Mouse (Mus musculus) midbrain, embryonic 14.5 days (tissue): ENCODE measurements around the gene Pilrb1. TPM values are rescaled to one million over a fixed set of nuclear protein-coding genes. Genes with fewer than 3 reads are reported as not detected.
"Not testable (repeated sequence)": the region's sequence is repeated elsewhere in the genome, so short reads cannot be mapped to it uniquely, and the experiment has no call there.

ENCODE experiments used
- ATAC-seq: fragments of 200-750 bp; cut with Nextera tagmentation; 2 replicates; pipeline ENCODE4 v1.8.0; 2017; ENCODE audit warnings: moderate number of reproducible peaks, moderate library complexity; ENCODE audit not compliant: low FRiP score, low TSS enrichment
- DNase-seq: peaks from one replicate; pipeline ENCODE4 v3.0.0-alpha.2; 2015
- H3K27ac ChIP-seq: fragments of 300-500 bp; sonication (generic); replicated peaks from 2 replicates; pipeline ENCODE4 v1.5.1; 2014; ENCODE audit warnings: mild to moderate bottlenecking, low read depth, low read length, moderate library complexity
- H3K27me3 ChIP-seq: fragments of 300-500 bp; sonication (generic); 2 replicates; pipeline ENCODE4 v1.6.1; 2014; ENCODE audit warnings: low read length, control low read depth, mixed read lengths; ENCODE audit not compliant: control insufficient read depth, insufficient read depth
- H3K36me3 ChIP-seq: fragments of 300-500 bp; sonication (generic); 2 replicates; pipeline ENCODE4 v1.6.1; 2014; ENCODE audit warnings: low read length, control low read depth; ENCODE audit not compliant: control insufficient read depth, insufficient read depth
- H3K4me1 ChIP-seq: fragments of 300-500 bp; sonication (generic); 2 replicates; pipeline ENCODE4 v1.6.1; 2014; ENCODE audit warnings: mild to moderate bottlenecking, antibody characterized with exemption, low read length, control low read depth; ENCODE audit not compliant: control insufficient read depth, insufficient read depth
- H3K4me2 ChIP-seq: fragments of 300-500 bp; sonication (generic); 2 replicates; pipeline ENCODE4 v1.6.1; 2014; ENCODE audit warnings: mild to moderate bottlenecking, low read length, moderate library complexity
- H3K4me3 ChIP-seq: fragments of 300-500 bp; sonication (generic); replicated peaks from 2 replicates; pipeline ENCODE4 v1.5.1; 2014; ENCODE audit warnings: low read depth, low read length
- H3K9ac ChIP-seq: fragments of 300-500 bp; sonication (generic); replicated peaks from 2 replicates; pipeline ENCODE4 v1.6.1; 2014; ENCODE audit warnings: mild to moderate bottlenecking, low read length, moderate library complexity
- H3K9me3 ChIP-seq: fragments of 300-500 bp; sonication (generic); 2 replicates; pipeline ENCODE4 v1.6.1; 2016; ENCODE audit warnings: low read length, control low read depth, mixed read lengths; ENCODE audit not compliant: control insufficient read depth
- WGBS: fragments of 180-500 bp; shearing (Covaris S2); extraction: QIAGEN DNeasy Blood & Tissue Kit; methylation state at CpG from one replicate; pipeline ENCODE4 v1.1.7; 2014; 5-methylcytosine and 5-hydroxymethylcytosine counted together
- polyA plus RNA-seq: library from polyadenylated mRNA; unstranded; fragments of >200 nt; fragmentation: Nextera tagmentation; extraction: Ambion mirVana; gene quantifications from 2 replicates; pipeline ENCODE4 v1.2.1, GENCODE M21; 2014

Pilrb1 gene
- polyA plus RNA-seq = not detected in 2 replicates

DNA sequence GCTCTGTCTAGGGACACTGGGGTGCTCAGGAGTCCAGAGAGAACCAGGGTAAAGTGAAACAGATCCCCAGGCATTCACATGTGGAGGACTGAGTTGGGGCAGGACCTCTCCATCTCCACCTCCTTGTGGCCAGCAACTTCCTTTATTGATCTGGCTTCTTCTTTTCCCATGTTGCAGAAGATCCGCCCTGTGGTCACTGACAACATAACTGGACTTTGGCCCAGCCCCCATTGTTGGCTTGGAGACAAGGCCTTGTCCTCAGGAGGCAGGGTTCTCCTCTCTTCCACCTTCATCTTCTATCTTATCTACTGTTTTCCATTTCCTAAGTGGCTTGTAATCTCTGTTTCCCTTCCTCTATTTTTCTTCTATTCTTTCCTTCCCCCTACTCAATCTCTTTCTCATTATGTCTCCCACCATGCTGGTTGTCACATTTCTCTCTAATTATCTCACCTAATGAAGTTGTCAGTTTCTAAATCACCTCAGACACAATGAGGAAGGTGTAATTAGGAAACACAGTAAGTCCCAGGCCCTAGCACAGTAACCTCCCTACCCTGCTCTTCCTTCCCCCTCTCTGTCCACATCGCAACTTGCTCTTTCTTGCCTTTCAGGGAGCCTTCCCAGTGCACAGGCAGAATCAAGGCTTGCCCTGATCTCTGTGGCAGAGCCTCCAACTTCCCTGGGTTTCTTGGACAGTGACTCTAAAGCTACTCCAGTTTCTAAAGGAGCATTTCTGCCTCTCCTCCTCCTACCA, at the start of gene Pilrb1:
Gene Pilrb1 (minus strand): TSS at position 147 of the 751 bp plus-strand sequence.
- ATAC-seq, H3K4me1 ChIP-seq, H3K9me3 ChIP-seq, DNase-seq, H3K4me3 ChIP-seq, H3K36me3 ChIP-seq, H3K27ac ChIP-seq, H3K4me2 ChIP-seq, H3K9ac ChIP-seq, H3K27me3 ChIP-seq: not testable (repeated sequence)
- 92% methylated on average over 2 of the region's 2 CpGs for WGBS

DNA sequence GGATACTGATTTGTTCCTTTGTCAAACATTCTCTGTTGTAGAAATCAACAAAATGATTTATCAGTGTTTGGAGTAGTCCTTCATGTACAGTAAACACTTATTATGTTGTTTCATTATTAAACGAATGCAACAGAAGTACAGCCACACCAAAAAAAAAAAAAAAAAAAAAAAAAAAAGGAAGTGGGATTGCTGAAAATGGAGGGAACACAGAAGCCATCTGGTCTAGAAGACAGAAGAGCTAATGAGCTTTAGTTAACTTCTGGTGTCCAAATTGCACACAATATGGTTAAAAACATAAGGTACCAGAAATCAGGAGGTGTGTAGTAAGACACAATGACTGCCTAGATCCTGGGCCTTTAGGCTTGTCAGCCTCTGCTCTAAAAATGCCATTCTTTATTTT, 39.9 kb upstream of the Pilrb1 start:
- Histone ChIP-seq H3K9ac (no peak overlapping the region), H3K27ac (no peak overlapping the region), H3K9me3 (no peaks in the 10 kb centered on the region), H3K4me1 (no peaks in the 10 kb centered on the region), H3K36me3 (no peaks in the 10 kb centered on the region), H3K27me3 (no peaks in the 10 kb centered on the region), H3K4me2 (no peak overlapping the region), H3K4me3 (no peak overlapping the region)
- no peak for DNase-seq
- no peak for ATAC-seq
- WGBS = 85% methylated on average over 1 of the region's 1 CpGs

DNA sequence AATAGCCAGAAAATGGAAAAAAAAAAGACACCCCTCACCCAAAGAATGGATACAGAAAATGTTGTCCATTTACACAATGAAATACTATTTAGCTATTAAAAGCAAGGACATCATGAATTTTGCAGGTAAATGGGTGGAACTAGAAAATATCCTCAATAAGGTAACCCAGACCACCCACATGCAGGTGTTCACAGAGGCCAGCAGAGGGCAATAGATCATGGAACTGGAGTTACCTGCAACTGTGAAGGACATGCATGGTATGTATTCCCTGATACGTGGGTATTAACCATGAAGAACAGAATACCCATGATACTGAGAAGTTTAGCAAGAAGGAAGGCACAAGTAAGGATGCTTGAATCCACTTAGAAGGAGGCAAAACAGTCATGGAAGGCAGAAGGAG, 35.0 kb upstream of the Pilrb1 start:
- no peaks in the 10 kb centered on the region for H3K4me1 ChIP-seq
- 61% methylated on average over 1 of the region's 1 CpGs for WGBS
- H3K36me3 ChIP-seq = no peaks in the 10 kb centered on the region
- no peaks in the 10 kb centered on the region for H3K27me3 ChIP-seq
- H3K27ac ChIP-seq = no peak overlapping the region
- DNase-seq (peak; percentile 15), ATAC-seq (no peak)
- no peak overlapping the region for H3K4me3 ChIP-seq
- no peaks in the 10 kb centered on the region for H3K9me3 ChIP-seq
- no peak overlapping the region for H3K4me2 ChIP-seq
- no peak overlapping the region for H3K9ac ChIP-seq

DNA sequence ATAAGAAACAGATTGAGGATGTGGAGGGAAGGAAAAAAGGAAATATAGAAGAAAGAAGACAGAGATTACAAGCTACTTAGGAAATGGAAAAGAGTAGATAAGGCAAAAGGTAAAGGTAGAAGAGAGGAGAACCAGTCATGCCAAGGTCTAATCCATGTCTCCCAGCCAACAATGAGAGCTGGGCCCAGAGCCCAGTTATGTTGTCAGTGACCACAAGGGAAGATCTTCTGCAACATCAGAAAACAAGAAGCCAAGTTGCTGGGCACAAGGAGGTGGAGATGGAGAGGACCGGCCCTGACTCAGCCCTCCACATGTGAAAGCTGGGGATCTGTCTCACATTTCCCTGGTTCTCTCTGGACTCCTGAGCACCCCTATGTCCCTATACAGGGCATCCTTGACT, 29.8 kb upstream of the Pilrb1 start:
- no peak overlapping the region for H3K4me3 ChIP-seq
- ATAC-seq (no peak), DNase-seq (no peak)
- WGBS = 88% methylated on average over 1 of the region's 1 CpGs
- no peak overlapping the region for H3K9ac ChIP-seq
- no peak overlapping the region for H3K27ac ChIP-seq
- H3K4me2 ChIP-seq = no peak overlapping the region
- no peaks in the 10 kb centered on the region for H3K36me3 ChIP-seq
- no peaks in the 10 kb centered on the region for H3K9me3 ChIP-seq
- H3K4me1 ChIP-seq = no peaks in the 10 kb centered on the region
- no peaks in the 10 kb centered on the region for H3K27me3 ChIP-seq

DNA sequence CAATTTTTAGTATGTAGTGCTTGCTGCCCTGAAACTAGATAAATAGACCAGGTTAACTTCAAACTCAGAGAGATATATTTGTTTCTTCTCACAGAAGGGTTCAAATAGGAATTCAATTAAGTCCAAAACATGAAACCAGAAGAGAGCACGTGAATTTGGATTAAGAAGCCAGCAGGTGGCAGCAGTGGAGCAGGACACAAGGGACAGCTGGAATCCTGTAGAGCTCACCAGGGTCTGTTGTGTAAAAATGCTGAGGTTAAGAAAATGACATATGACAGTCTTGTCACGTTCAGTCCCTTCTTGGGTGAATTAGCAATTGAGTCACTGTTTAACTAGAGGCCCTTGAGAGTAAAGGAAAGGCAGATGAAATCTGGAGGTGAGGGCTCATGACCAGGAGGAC, 28.0 kb upstream of the Pilrb1 start:
- Histone ChIP-seq H3K4me1 (no peaks in the 10 kb centered on the region), H3K9me3 (no peaks in the 10 kb centered on the region), H3K9ac (no peak overlapping the region), H3K27me3 (no peaks in the 10 kb centered on the region), H3K27ac (no peak overlapping the region), H3K4me3 (no peak overlapping the region), H3K4me2 (no peak overlapping the region), H3K36me3 (no peaks in the 10 kb centered on the region)
- 13% methylated on average over 2 of the region's 2 CpGs for WGBS
- DNase-seq = peak; percentile 77
- ATAC-seq = no peak

DNA sequence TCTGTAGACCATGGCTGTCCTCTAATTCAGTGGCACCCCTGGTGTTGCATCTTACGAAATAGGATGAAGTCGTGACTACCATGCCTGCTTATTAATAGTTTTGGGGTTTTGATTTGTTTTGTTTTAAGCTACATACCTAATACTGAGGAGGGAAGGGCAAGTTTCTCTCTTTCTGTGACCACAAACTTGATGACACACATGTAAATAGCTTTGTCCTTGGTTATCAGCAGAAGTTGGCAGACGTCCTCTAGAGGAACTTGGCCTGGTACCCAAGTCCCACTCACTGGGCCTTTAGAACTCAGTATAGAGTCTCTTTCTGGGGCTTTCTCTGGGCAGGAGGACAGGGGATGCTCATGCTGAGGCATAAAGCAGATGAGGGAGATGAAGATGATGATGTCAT, 25.4 kb upstream of the Pilrb1 start:
- Histone ChIP-seq H3K4me2 (no peak overlapping the region), H3K27ac (no peak overlapping the region), H3K4me3 (no peak overlapping the region), H3K27me3 (no peaks in the 10 kb centered on the region), H3K9ac (no peak overlapping the region), H3K4me1 (no peaks in the 10 kb centered on the region), H3K36me3 (no peaks in the 10 kb centered on the region), H3K9me3 (no peaks in the 10 kb centered on the region)
- ATAC-seq (no peak), DNase-seq (no peak)
- 91% methylated on average over 3 of the region's 3 CpGs for WGBS

DNA sequence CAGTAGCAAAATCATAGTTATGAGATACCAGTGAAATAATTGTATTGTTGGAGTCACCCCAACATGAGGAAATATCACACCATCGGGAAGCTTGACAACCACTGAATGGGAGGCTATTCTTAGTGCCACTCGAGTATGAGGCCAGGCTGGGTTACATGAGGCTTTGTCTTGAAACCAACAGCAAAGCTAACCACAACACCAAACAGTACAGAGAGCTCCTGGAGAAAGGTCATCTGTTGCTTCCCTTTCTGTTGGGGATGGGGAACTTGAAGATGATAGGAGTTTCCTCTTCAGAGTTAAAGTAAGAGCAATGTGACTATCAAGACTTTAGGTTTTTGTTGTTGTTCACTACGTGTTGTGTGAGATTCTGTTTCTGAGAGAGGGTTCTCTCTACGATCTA, 25.0 kb upstream of the Pilrb1 start:
- ATAC-seq = no peak

DNA sequence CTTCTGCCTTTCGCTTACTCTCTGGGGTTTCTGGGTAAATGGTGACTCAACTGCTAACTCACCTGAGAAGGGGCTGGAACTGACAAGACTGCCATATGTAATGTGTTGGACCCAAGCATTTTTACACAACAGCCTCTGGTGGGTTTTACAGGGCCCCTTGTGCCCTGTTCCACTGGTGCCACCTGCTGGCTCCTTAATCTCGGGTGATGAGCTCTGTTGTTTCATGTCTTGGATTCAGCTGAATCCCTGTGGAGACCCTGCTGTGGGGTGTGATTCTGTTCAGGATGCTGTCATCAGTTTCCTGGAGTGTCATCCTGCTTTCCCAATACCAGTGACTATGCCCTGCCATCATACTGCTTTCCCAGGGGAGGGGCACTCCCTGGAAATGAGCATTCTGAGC, 20.0 kb upstream of the Pilrb1 start:
- Histone ChIP-seq H3K27me3 (no peaks in the 10 kb centered on the region), H3K4me3 (no peak overlapping the region), H3K9me3 (no peaks in the 10 kb centered on the region), H3K27ac (no peak overlapping the region), H3K36me3 (no peaks in the 10 kb centered on the region), H3K9ac (no peak overlapping the region), H3K4me2 (no peak overlapping the region), H3K4me1 (no peaks in the 10 kb centered on the region)
- DNase-seq (peak; percentile 26), ATAC-seq (no peak)
- WGBS = 57% methylated on average over 2 of the region's 2 CpGs

More for the DNA sequence above, 25.0 kb upstream of the Pilrb1 start:
- no peak overlapping the region for H3K4me2 ChIP-seq
- no peak overlapping the region for H3K9ac ChIP-seq
- no peaks in the 10 kb centered on the region for H3K9me3 ChIP-seq
- H3K27ac ChIP-seq = no peak overlapping the region
- H3K4me3 ChIP-seq = no peak overlapping the region
- H3K4me1 ChIP-seq = no peaks in the 10 kb centered on the region
- WGBS = 74% methylated on average over 4 of the region's 4 CpGs
- no peaks in the 10 kb centered on the region for H3K36me3 ChIP-seq
- no peak for DNase-seq
- H3K27me3 ChIP-seq = no peaks in the 10 kb centered on the region

DNA sequence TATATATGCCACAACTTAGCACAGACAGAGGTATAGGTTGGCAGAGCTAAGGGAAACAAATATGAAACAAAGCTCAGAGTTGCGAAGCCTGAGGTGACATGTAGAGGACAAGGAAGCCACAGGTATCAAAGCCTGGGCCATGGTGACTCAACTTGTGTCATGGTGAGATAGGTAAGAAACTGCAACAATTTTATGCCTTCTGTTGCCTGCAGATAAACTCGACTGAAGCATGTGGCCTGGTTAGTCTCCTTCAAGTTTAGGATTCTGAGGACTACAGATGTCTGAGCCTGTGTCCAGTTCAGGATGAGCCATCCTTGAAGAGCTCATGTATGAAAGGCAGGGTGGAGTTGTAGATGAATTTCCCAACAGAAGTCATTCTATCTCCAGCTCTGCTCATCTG, 17.1 kb upstream of the Pilrb1 start:
- Histone ChIP-seq H3K9ac (no peak overlapping the region), H3K4me2 (no peak overlapping the region), H3K27me3 (no peaks in the 10 kb centered on the region), H3K4me3 (no peak overlapping the region), H3K4me1 (no peaks in the 10 kb centered on the region), H3K9me3 (no peaks in the 10 kb centered on the region), H3K36me3 (no peaks in the 10 kb centered on the region), H3K27ac (no peak overlapping the region)
- DNase-seq = no peak
- no peak for ATAC-seq
- WGBS = 83% methylated on average over 2 of the region's 2 CpGs
